Mouse (Mus musculus) embryo, embryonic 9.5 days (tissue): ENCODE measurements at regions not wholly inside any gene's neighbourhood (a gene's known extent, or its start where the extent isn't known, plus 50 kb on each side); places are given as distances from the start of the nearest gene placed in this dataset.

Experiments
- DNase-seq: peaks from one replicate; pipeline ENCODE4 v3.0.0-alpha.2; 2017; ENCODE audit errors: extremely low spot score

GRCm38 (mm10) chr4:53386309-53386708 lies 53.9 kb upstream of the Slc44a1 start:
- DNase-seq, result no peak

DNA sequence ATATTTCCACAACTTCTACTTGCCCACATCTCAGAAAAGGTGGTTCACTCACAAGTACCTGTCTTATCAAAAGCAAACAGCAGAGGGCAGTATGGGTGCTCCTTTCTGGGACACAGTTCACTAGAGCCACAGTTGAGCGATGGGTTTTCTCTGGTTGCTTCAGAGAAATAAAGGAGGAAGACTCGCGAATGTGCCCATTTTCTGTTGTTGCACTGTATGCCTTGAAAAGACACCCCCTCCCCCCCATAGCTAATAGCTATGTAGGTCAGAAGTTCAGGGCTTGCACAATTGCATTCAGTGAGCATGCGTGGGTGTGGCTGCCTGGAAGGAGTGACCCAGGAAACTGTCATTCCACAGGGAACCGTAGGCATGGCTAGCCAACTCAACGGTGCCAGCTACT lies 55.5 kb upstream of the Slc44a1 start:
- DNase-seq, result peak; percentile 73

GRCm38 (mm10) chr4:53384104-53384503 lies 56.1 kb upstream of the Slc44a1 start:
- DNase-seq, result no peak

- DNase-seq, result no peak
Observed at GRCm38 (mm10) chr4:53382012-53382411, 58.2 kb upstream of the Slc44a1 start.

DNA sequence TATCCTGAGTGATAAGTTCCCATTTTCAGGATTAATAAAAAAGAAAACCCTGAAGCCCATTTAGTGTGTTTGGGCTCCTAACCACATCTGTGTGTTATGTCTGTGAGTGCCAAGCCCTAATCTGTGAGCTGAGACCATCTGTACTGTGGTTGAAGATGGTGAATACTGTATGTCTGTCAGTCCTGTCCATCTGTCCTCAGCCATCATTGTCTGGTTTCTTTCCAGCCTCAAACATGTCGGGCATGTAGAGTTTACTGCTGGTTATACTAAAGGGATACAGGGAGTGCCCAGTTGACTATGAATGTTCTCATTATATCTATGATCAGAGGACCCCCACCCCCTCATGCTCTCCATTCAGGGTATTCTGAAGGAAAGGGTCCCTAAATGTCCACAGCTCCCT lies 60.4 kb upstream of the Slc44a1 start:
- no peak for DNase-seq

GRCm38 (mm10) chr4:53376995-53377394 lies 63.2 kb upstream of the Slc44a1 start:
- no peak for DNase-seq

GRCm38 (mm10) chr4:53356374-53356773 lies 83.8 kb upstream of the Slc44a1 start:
- DNase-seq, result no peak

- peak; percentile 36 for DNase-seq
Observed at GRCm38 (mm10) chr4:53354961-53355360, 85.3 kb upstream of the Slc44a1 start.

DNA sequence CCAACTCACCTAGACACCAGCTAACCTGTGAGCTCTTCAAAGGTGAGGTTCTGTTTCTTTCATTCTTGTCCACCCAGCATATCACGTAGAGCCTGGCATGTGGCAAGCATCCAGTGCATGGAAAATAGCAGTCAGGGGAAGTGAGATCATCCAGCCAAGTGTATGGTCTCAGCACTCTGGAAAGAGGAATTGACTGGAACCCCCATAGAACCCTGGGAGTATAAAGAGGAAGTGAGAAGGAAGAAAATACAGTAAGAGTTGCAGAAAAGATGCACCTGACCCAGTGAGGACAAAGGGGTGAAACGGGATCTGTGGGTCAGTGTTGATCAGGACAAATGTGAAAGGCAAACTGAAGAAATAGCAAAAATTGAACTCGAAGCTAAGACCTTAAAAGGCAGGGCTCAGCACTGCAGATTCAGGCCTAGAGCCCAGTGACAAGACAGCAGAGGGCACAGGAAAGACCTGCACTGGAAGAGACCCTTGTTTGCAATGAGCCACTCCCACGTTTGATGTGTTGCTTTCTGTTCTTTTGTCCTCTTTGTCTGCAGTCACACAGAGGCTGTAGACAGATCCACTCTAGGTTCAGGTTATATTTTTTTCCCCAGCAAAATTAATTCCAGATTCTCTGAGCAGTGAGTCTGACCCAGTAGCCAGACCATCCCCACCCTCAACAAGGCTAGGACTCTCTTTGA lies 86.7 kb upstream of the Slc44a1 start:
- no peak for DNase-seq

- no peak for DNase-seq
Observed at GRCm38 (mm10) chr4:53351104-53351607, 89.1 kb upstream of the Slc44a1 start.

GRCm38 (mm10) chr4:53345346-53345745 lies 94.9 kb upstream of the Slc44a1 start:
- DNase-seq, result no peak

DNA sequence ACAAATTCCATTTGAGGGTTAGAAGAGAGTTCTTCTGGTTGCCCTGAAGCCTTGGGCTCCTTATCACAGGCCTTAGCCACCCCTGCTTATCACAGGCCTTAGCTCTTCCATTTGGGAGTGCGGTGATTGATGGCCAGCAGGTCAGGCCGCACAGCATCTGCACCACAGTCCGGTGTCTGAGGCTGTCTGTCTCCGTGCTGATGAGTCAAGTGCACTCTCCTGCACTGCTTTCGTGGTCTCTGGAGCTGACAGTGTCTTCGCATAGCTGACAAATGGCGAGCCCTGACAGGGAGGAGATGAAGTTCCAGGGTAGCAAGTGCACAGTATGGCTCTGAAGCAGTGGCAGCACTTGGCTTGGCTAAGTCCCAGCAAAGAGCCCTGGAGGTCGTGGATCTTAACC lies 95.7 kb upstream of the Slc44a1 start:
- no peak for DNase-seq

- DNase-seq, result no peak
Observed at GRCm38 (mm10) chr4:53341181-53341580, 99.0 kb upstream of the Slc44a1 start.

DNA sequence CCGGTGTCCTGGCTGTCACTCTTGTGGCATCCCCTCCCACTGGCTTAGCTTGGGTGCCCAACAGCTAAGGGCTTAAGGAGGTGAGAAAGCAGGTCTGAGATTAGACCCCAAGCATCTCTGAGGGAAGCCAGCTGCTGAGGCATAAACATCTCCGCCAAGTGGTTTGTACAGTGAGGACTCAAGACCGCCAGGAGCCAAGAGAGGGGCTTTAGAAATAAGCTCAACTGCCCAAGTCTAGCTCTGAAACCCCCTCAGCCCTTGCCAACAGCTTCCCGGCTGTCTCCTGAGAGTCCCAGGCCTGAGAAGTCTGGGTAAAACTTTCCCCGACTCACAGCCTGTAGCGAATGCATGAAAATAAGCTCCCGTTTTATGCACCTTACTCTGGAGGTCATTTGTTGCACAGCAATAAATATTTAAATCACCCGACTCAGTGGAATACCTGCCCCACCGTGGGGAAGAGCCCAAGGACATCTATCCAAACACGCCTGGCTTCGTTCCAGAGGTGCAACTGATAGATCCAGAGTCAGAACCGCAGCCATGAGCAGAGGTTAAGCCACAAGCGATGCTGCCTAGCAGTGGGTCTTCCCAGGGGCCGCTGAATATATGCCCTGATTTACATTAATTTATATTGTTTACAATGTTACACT lies 100.1 kb upstream of the Slc44a1 start:
- DNase-seq, result no peak

GRCm38 (mm10) chr4:53339125-53340020 lies 100.8 kb upstream of the Slc44a1 start:
- no peak for DNase-seq

GRCm38 (mm10) chr4:53338479-53338878 lies 101.7 kb upstream of the Slc44a1 start:
- DNase-seq, result no peak

GRCm38 (mm10) chr4:53337784-53338183 lies 102.4 kb upstream of the Slc44a1 start:
- DNase-seq, result peak; percentile 20

- DNase-seq, result no peak
Observed at GRCm38 (mm10) chr4:53327382-53328165, 112.6 kb upstream of the Slc44a1 start.

GRCm38 (mm10) chr4:53323838-53324237 lies 116.4 kb upstream of the Slc44a1 start:
- DNase-seq, result no peak

- no peak for DNase-seq
Observed at GRCm38 (mm10) chr4:53323195-53323594, 117.0 kb upstream of the Slc44a1 start.

DNA sequence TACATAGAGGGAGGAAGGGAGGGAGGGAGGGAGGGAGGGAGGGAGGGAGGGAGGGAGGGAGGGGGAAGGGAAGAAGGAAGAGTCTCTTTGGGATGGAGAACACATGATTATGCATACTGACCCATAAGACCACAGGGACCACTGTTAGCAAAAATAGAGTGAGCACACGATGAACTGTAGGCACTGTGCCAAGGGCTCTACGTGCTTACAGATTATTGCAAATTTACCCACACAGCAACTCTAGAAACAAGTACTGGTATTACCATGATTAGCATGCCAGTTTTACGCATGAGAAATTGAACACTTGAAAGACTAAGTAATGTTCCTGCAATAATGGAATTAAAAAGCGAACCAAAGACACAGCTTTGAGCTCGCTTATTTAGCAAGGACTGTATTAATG lies 117.7 kb upstream of the Slc44a1 start:
- no peak for DNase-seq
